Mouse (Mus musculus) ovary, postnatal 14 days (tissue): ENCODE results near the gene Pi4kb.
A peak's percentile ranks its signal among the peaks of the same experiment; 100 is the strongest.
"Not testable (repeated sequence)": the region's sequence is repeated elsewhere in the genome, so short reads cannot be mapped to it uniquely, and the experiment has no call there.

ENCODE experiments used
- DNase-seq: peaks from one replicate; pipeline ENCODE4 v3.0.0; 2022; ENCODE audit warnings: low spot score

The Pi4kb gene

GRCm38 (mm10) chr3:95015337-95015872 lies 40.9 kb downstream of the Pi4kb start, which contains the start of gene Zfp687:
Gene Zfp687, minus strand, starts transcription at chr3:95015448.
- DNase-seq, result peak; percentile 99

- peak; percentile 87 for DNase-seq
Observed at GRCm38 (mm10) chr3:95015891-95016531, 41.5 kb downstream of the Pi4kb start.

- no peak for DNase-seq
Observed at GRCm38 (mm10) chr3:95016532-95017056, 42.1 kb downstream of the Pi4kb start.

- no peak for DNase-seq
Observed at GRCm38 (mm10) chr3:95018741-95019140, 44.2 kb downstream of the Pi4kb start.

GRCm38 (mm10) chr3:95020956-95021355 lies 46.4 kb downstream of the Pi4kb start:
- not testable (repeated sequence) for DNase-seq

GRCm38 (mm10) chr3:95024551-95024950 lies 50.0 kb downstream of the Pi4kb start:
- peak; percentile 13 for DNase-seq

GRCm38 (mm10) chr3:95025202-95025601 lies 50.7 kb downstream of the Pi4kb start:
- DNase-seq, result no peak

- DNase-seq, result no peak
Observed at GRCm38 (mm10) chr3:95027057-95027645, 52.6 kb downstream of the Pi4kb start.

- DNase-seq, result no peak
Observed at GRCm38 (mm10) chr3:95027701-95028100, 53.2 kb downstream of the Pi4kb start.

- no peak for DNase-seq
Observed at GRCm38 (mm10) chr3:95028603-95029002, 54.1 kb downstream of the Pi4kb start.

- not testable (repeated sequence) for DNase-seq
Observed at GRCm38 (mm10) chr3:95029291-95029827, 54.8 kb downstream of the Pi4kb start.

GRCm38 (mm10) chr3:95029953-95030352 lies 55.4 kb downstream of the Pi4kb start:
- DNase-seq, result no peak

- no peak for DNase-seq
Observed at GRCm38 (mm10) chr3:95041625-95042024, 67.1 kb downstream of the Pi4kb start.

- DNase-seq, result peak; percentile 94
Observed at GRCm38 (mm10) chr3:95042166-95042837, 67.8 kb downstream of the Pi4kb start, which contains the start of gene Psmd4. Gene Psmd4, minus strand, starts transcription at chr3:95042614.

GRCm38 (mm10) chr3:95042838-95043229 lies 68.3 kb downstream of the Pi4kb start:
- no peak for DNase-seq

GRCm38 (mm10) chr3:95043251-95043650 lies 68.7 kb downstream of the Pi4kb start:
- DNase-seq, result no peak

- DNase-seq, result no peak
Observed at GRCm38 (mm10) chr3:95046462-95047057, 72.0 kb downstream of the Pi4kb start.

- no peak for DNase-seq
Observed at GRCm38 (mm10) chr3:95047914-95048313, 73.4 kb downstream of the Pi4kb start.

- peak; percentile 17 for DNase-seq
Observed at GRCm38 (mm10) chr3:95052959-95053358, 78.4 kb downstream of the Pi4kb start.

GRCm38 (mm10) chr3:95053701-95054100 lies 79.2 kb downstream of the Pi4kb start:
- DNase-seq, result no peak

GRCm38 (mm10) chr3:95054481-95055260 lies 80.1 kb downstream of the Pi4kb start:
- DNase-seq, result no peak
